9 mouse cellular contexts compared by ENCODE assay signal in genomic region chr8:117464525-117464924, GRCm38 (mm10). TPM values are rescaled to one million over a fixed set of nuclear protein-coding genes. Genes with fewer than 3 reads are reported as not detected.
DNase-seq lines count a peak whose midpoint lies in the region; ATAC-seq lines count a peak whose summit lies in the region.
"Had no signal": no experiment of that assay in that cellular context is flagged by ENCODE, and none has a peak within 500 bp of the region (broad histone marks: within the 10 kb centered on the region; RNA-seq: fewer than 3 reads in every experiment).

No protein-coding gene starts in this region.

- H3K27ac ChIP-seq in kidney, embryonic 15.5 days = no peak overlapping the region
- H3K27ac ChIP-seq in forebrain, embryonic 15.5 days (replicated peaks) = no peak overlapping the region

- 0 out of 2 replicates have a peak, but pooled peaks cover 4% of the 10 kb centered on the region for H3K36me3 ChIP-seq in kidney, embryonic 15.5 days
- H3K36me3 ChIP-seq in forebrain, embryonic 15.5 days = no peaks in the 10 kb centered on the region; the same call in 1 of the 2 replicates

- no peaks in the 10 kb centered on the region for H3K27me3 ChIP-seq in kidney, embryonic 15.5 days
- H3K27me3 ChIP-seq in forebrain, embryonic 15.5 days = no peaks in the 10 kb centered on the region
- H3K27me3 ChIP-seq: heart, embryonic 12.5 days had no signal

- peak; percentile 51 to 61 for DNase-seq in cerebellum, postnatal 10 days
- no peak for DNase-seq in cerebellum, adult 11-12 months
- DNase-seq in kidney, postnatal 10 days = peak; percentile 50
- peak; percentile 10 to 23 for DNase-seq in thymus, postnatal 36 days
- DNase-seq in thymus, postnatal 25 days = no peak
- DNase-seq in ovary, postnatal 14 days (ENCODE audit: low spot score) = no peak

- no peak overlapping the region for H3K4me3 ChIP-seq in kidney, embryonic 15.5 days (replicated peaks)
- H3K4me3 ChIP-seq in forebrain, embryonic 15.5 days = no peak overlapping the region
- H3K4me3 ChIP-seq: heart, embryonic 12.5 days had no signal

- no peaks in the 10 kb centered on the region for H3K9me3 ChIP-seq in kidney, embryonic 15.5 days (replicated peaks)
- H3K9me3 ChIP-seq in forebrain, embryonic 15.5 days = no peaks in the 10 kb centered on the region

- WGBS in kidney, embryonic 15.5 days = 98% methylated on average over 6 of the region's 6 CpGs
- WGBS in forebrain, embryonic 15.5 days = 97% methylated on average over 6 of the region's 6 CpGs

- no peak overlapping the region for H3K4me2 ChIP-seq in kidney, embryonic 15.5 days
- no peak overlapping the region for H3K4me2 ChIP-seq in forebrain, embryonic 15.5 days (replicated peaks)
- H3K4me2 ChIP-seq: heart, embryonic 12.5 days had no signal

- peaks cover 20% of the 10 kb centered on the region for H3K4me1 ChIP-seq in kidney, embryonic 15.5 days
- H3K4me1 ChIP-seq in forebrain, embryonic 15.5 days = no peaks in the 10 kb centered on the region

- H3K9ac ChIP-seq in kidney, embryonic 15.5 days = no peak overlapping the region
- no peak overlapping the region for H3K9ac ChIP-seq in forebrain, embryonic 15.5 days (replicated peaks)
- H3K9ac ChIP-seq: heart, embryonic 12.5 days had no signal

- ATAC-seq in kidney, embryonic 15.5 days (replicated peaks; ENCODE audit: low FRiP score) = no peak
- no peak for ATAC-seq in forebrain, embryonic 15.5 days (replicated peaks)

RNA-seq across cellular contexts. Expression of gene Plcg2, which starts 33.6 kb away (rescaled TPM):
- polyA plus RNA-seq in kidney, embryonic 15.5 days (2015; fragmentation: Nextera tagmentation; extraction: Ambion mirVana) = 5.1 and 6.0 TPM in 2 replicates
- polyA plus RNA-seq in forebrain, embryonic 15.5 days (2015; fragmentation: Nextera tagmentation; extraction: Ambion mirVana) = 0.86 and 0.89 TPM in 2 replicates

Comparison
In these comparisons a context has a peak if more than half of its experiments do, and no peak if none do; other contexts are left out.
1. DNase-seq: peak in cerebellum, postnatal 10 days (2 of 2), kidney, postnatal 10 days (single experiment) and thymus, postnatal 36 days (2 of 2); none in cerebellum, adult 11-12 months (single experiment), thymus, postnatal 25 days (single experiment) and ovary, postnatal 14 days (single experiment).